ENCODE assay signal across 8 mouse cellular contexts in the genomic region with DNA sequence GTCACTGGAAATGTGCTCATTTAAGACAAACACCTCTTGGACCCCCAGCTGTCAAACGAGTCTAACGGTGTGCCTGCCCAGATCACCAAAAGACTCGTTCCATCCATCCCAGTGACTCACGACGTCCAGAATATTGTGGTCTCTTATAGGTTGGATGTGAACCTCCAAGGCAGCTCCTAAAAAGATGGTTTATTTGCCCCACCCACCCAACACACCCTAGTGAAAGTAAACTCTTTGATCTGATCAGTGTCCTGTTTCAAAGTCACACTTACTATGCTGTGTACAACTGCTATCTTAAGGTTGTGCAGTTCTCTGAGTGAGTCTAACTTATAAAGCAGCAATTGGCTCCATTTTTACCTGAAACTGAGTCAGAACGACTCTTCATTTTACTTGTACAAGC. TPM values are rescaled to one million over a fixed set of nuclear protein-coding genes. Genes with fewer than 3 reads are reported as not detected.
DNase-seq lines count a peak whose midpoint lies in the region; ATAC-seq and TF ChIP-seq lines count a peak whose summit lies in the region.

No protein-coding gene starts in this region.

- no peaks in the 10 kb centered on the region for H3K9me3 ChIP-seq in heart, embryonic 13.5 days
- no peaks in the 10 kb centered on the region for H3K9me3 ChIP-seq in G1E (replicated peaks)
- H3K9me3 ChIP-seq in hindbrain, embryonic 10.5 days: no peaks in the 10 kb centered on the region
- H3K9me3 ChIP-seq in midbrain, embryonic 10.5 days (replicated peaks): no peaks in the 10 kb centered on the region

- no peak for DNase-seq in heart, postnatal 36 days
- no peak for DNase-seq in G1E (ENCODE audit: low spot score)
- DNase-seq in hindbrain, embryonic 10.5 days (ENCODE audit: low spot score): no peak
- DNase-seq in midbrain, embryonic 10.5 days (ENCODE audit: low spot score): no peak
- no peak for DNase-seq in Muller cell, postnatal 12 days (ENCODE audit: inconsistent ontology term)
- no peak for DNase-seq in ovary, adult 18-20 months (ENCODE audit: low spot score)
- no peak for DNase-seq in B cell, adult 2 months

- intact Hi-C loops in heart, postnatal 36 days (cut with DNase I): loop anchor here (2.0 to 5.0 kb wide), 2 partner anchors 52 to 145 kb away; partner anchors contain the start of genes Pknox1 and U2af1

- TF ChIP-seq CTCF in G1E (IDR thresholded peaks at IDR 0.05; ENCODE audit: low read depth, low read length): no peak

- ATAC-seq in heart, embryonic 13.5 days (ENCODE audit: extremely low read depth, insufficient number of reproducible peaks, low FRiP score, low TSS enrichment): no peak
- ATAC-seq in G1E (ENCODE audit: extremely low read depth, insufficient number of reproducible peaks, low FRiP score, poor library complexity, severe bottlenecking): no peak

- peak overlapping the region; percentile 91 for H3K9ac ChIP-seq in heart, embryonic 13.5 days

- WGBS in heart, embryonic 13.5 days: 19% methylated on average over 6 of the region's 6 CpGs
- 19% methylated on average over 6 of the region's 6 CpGs for WGBS in hindbrain, embryonic 10.5 days
- WGBS in midbrain, embryonic 10.5 days: 22% methylated on average over 6 of the region's 6 CpGs

- H3K4me3 ChIP-seq in heart, embryonic 13.5 days: peak overlapping the region; percentile 92
- peak overlapping the region; percentile 91 for H3K4me3 ChIP-seq in G1E (ENCODE audit: low read depth, low read length)
- peak overlapping the region; percentile 69 for H3K4me3 ChIP-seq in hindbrain, embryonic 10.5 days
- peak overlapping the region; percentile 83 for H3K4me3 ChIP-seq in midbrain, embryonic 10.5 days

- no peaks in the 10 kb centered on the region for H3K27me3 ChIP-seq in heart, embryonic 13.5 days (replicated peaks)
- no peaks in the 10 kb centered on the region for H3K27me3 ChIP-seq in G1E (ENCODE audit: insufficient read depth, low read length)
- H3K27me3 ChIP-seq in hindbrain, embryonic 10.5 days (ENCODE audit: insufficient read depth, poor library complexity, severe bottlenecking): no peaks in the 10 kb centered on the region; the same call in 1 of the 2 replicates
- no peaks in the 10 kb centered on the region for H3K27me3 ChIP-seq in midbrain, embryonic 10.5 days (ENCODE audit: low read depth, poor library complexity, severe bottlenecking)

- peaks cover 15% of the 10 kb centered on the region for H3K4me1 ChIP-seq in heart, embryonic 13.5 days
- H3K4me1 ChIP-seq in G1E (ENCODE audit: insufficient read depth, low read depth, low read length): peaks cover 39% of the 10 kb centered on the region
- peaks cover 20% of the 10 kb centered on the region for H3K4me1 ChIP-seq in hindbrain, embryonic 10.5 days (replicated peaks)
- H3K4me1 ChIP-seq in midbrain, embryonic 10.5 days: peaks cover 15% of the 10 kb centered on the region

- H3K4me2 ChIP-seq in heart, embryonic 13.5 days: peak overlapping the region; percentile 84

- H3K36me3 ChIP-seq in heart, embryonic 13.5 days: peaks cover 29% of the 10 kb centered on the region
- peaks cover 41% of the 10 kb centered on the region for H3K36me3 ChIP-seq in G1E (replicated peaks)
- H3K36me3 ChIP-seq in hindbrain, embryonic 10.5 days: peaks cover 29% of the 10 kb centered on the region
- H3K36me3 ChIP-seq in midbrain, embryonic 10.5 days: peaks cover 32% of the 10 kb centered on the region

- peak overlapping the region; percentile 87 for H3K27ac ChIP-seq in heart, embryonic 13.5 days (replicated peaks)
- H3K27ac ChIP-seq in hindbrain, embryonic 10.5 days: peak overlapping the region; percentile 87
- H3K27ac ChIP-seq in midbrain, embryonic 10.5 days (replicated peaks): peak overlapping the region; percentile 92

RNA-seq across cellular contexts. Expression of gene Wdr4, which starts 7.2 kb away (rescaled TPM):
- 21.9 and 24.0 TPM in 2 replicates for polyA plus RNA-seq in heart, embryonic 13.5 days (2015; fragmentation: Nextera tagmentation; extraction: Ambion mirVana)
- 1 to 10 TPM; 7.0 to 8.1 TPM for total RNA-seq in heart, postnatal 36 days (2021)
- total RNA-seq in G1E (2014; fragmentation: Nextera tagmentation): 13.0 and 21.2 TPM in 2 replicates
- 18.4 and 20.6 TPM in 2 replicates for total RNA-seq in G1E (2017)
- polyA plus RNA-seq in G1E (2012): 51.0 and 59.3 TPM in 2 replicates
- 60.8 and 68.0 TPM in 2 replicates for polyA plus RNA-seq in hindbrain, embryonic 10.5 days (2016; fragmentation: Nextera tagmentation; extraction: Ambion mirVana)
- 70.2 and 76.7 TPM in 2 replicates for polyA plus RNA-seq in midbrain, embryonic 10.5 days (2016; fragmentation: Nextera tagmentation; extraction: Ambion mirVana)

RNA-seq across cellular contexts. Expression of gene Ndufv3, which starts 7.3 kb away (rescaled TPM):
- 523 and 604 TPM in 2 replicates for polyA plus RNA-seq in heart, embryonic 13.5 days (2015; fragmentation: Nextera tagmentation; extraction: Ambion mirVana)
- 1,000 to 10,000 TPM; 1,294 to 1,573 TPM for total RNA-seq in heart, postnatal 36 days (2021)
- 180 and 181 TPM in 2 replicates for total RNA-seq in G1E (2014; fragmentation: Nextera tagmentation)
- total RNA-seq in G1E (2017): 693 and 773 TPM in 2 replicates
- 528 and 713 TPM in 2 replicates for polyA plus RNA-seq in G1E (2012)
- 261 and 297 TPM in 2 replicates for polyA plus RNA-seq in hindbrain, embryonic 10.5 days (2016; fragmentation: Nextera tagmentation; extraction: Ambion mirVana)
- 249 and 258 TPM in 2 replicates for polyA plus RNA-seq in midbrain, embryonic 10.5 days (2016; fragmentation: Nextera tagmentation; extraction: Ambion mirVana)

RNA-seq across cellular contexts. Expression of gene Pknox1, which starts 51.9 kb away (rescaled TPM):
- polyA plus RNA-seq in heart, embryonic 13.5 days (2015; fragmentation: Nextera tagmentation; extraction: Ambion mirVana): 14.7 and 15.0 TPM in 2 replicates
- 1 to 10 TPM; 9.4 to 10.0 TPM for total RNA-seq in heart, postnatal 36 days (2021)
- total RNA-seq in G1E (2014; fragmentation: Nextera tagmentation): 30.4 and 34.8 TPM in 2 replicates
- total RNA-seq in G1E (2017): 25.1 and 29.0 TPM in 2 replicates
- polyA plus RNA-seq in G1E (2012): 6.2 and 8.5 TPM in 2 replicates
- 21.1 and 24.8 TPM in 2 replicates for polyA plus RNA-seq in hindbrain, embryonic 10.5 days (2016; fragmentation: Nextera tagmentation; extraction: Ambion mirVana)
- 17.5 and 18.0 TPM in 2 replicates for polyA plus RNA-seq in midbrain, embryonic 10.5 days (2016; fragmentation: Nextera tagmentation; extraction: Ambion mirVana)
